Mouse (Mus musculus): ENCODE results near the gene Zfp462.

Zfp462 gene

GRCm38 (mm10) chr4:55033452-55033851, 88.6 kb downstream of the Zfp462 start:
- H3K9me3 ChIP-seq (ENCODE audit: low read length): no peaks in the 10 kb centered on the region
- H3K4me1 ChIP-seq (replicated peaks; ENCODE audit: low read depth, low read length): peaks cover 13% of the 10 kb centered on the region
- no peaks in the 10 kb centered on the region for H3K27me3 ChIP-seq (ENCODE audit: insufficient read depth, low read length)
- TF ChIP-seq CTCF (conservative IDR thresholded peaks at IDR 0.05; ENCODE audit: low read length) (no peak), NANOG (IDR thresholded peaks at IDR 0.05; ENCODE audit: borderline replicate concordance, low read length) (no peak), POU5F1 (IDR thresholded peaks at IDR 0.05; ENCODE audit: borderline replicate concordance, low read length) (no peak)
- H3K36me3 ChIP-seq (ENCODE audit: insufficient read depth, low read length): peaks cover 55% of the 10 kb centered on the region
- H3K4me3 ChIP-seq (replicated peaks; ENCODE audit: low read length): no peak overlapping the region

DNA sequence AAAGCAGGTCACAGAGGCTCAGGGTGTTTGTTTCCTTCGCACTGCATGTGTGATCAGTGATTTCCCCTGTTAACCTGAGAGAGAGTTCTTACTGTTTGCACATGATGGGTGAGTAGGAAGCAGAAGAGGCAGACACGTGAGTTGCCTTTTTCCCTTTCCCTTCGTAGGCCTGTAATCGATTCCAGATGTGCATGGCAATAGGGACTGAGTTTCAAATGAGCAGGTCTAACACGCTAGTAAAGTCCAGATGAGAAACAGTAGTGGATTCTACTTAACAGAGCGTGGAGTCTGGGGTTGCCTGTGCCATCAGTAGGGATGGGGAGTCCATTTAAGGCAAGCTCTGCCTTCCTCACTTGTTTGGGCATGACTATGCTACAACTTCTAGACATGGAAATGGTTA, 93.3 kb downstream of the Zfp462 start:
- peaks cover 51% of the 10 kb centered on the region for H3K4me1 ChIP-seq (replicated peaks; ENCODE audit: low read depth, low read length)
- H3K36me3 ChIP-seq (ENCODE audit: insufficient read depth, low read length): peaks cover 58% of the 10 kb centered on the region
- no peak for TF ChIP-seq CTCF (conservative IDR thresholded peaks at IDR 0.05; ENCODE audit: low read length)
- no peak for TF ChIP-seq POU5F1 (IDR thresholded peaks at IDR 0.05; ENCODE audit: borderline replicate concordance, low read length)
- TF ChIP-seq NANOG (IDR thresholded peaks at IDR 0.05; ENCODE audit: borderline replicate concordance, low read length): no peak
- H3K9me3 ChIP-seq (ENCODE audit: low read length): no peaks in the 10 kb centered on the region
- no peaks in the 10 kb centered on the region for H3K27me3 ChIP-seq (ENCODE audit: insufficient read depth, low read length)
- H3K4me3 ChIP-seq (replicated peaks; ENCODE audit: low read length): no peak overlapping the region

- Histone ChIP-seq H3K36me3 (ENCODE audit: insufficient read depth, low read length) (peaks cover 52% of the 10 kb centered on the region), H3K4me3 (replicated peaks; ENCODE audit: low read length) (no peak overlapping the region), H3K4me1 (replicated peaks; ENCODE audit: low read depth, low read length) (peaks cover 44% of the 10 kb centered on the region), H3K9me3 (ENCODE audit: low read length) (no peaks in the 10 kb centered on the region), H3K27me3 (ENCODE audit: insufficient read depth, low read length) (no peaks in the 10 kb centered on the region)
- TF ChIP-seq NANOG (IDR thresholded peaks at IDR 0.05; ENCODE audit: borderline replicate concordance, low read length) (peak; percentile 70), CTCF (conservative IDR thresholded peaks at IDR 0.05; ENCODE audit: low read length) (no peak), POU5F1 (IDR thresholded peaks at IDR 0.05; ENCODE audit: borderline replicate concordance, low read length) (no peak)
These were observed 95.6 kb downstream of the Zfp462 start for GRCm38 (mm10) chr4:55040258-55040964.

GRCm38 (mm10) chr4:55041106-55041730, 96.4 kb downstream of the Zfp462 start:
- Histone ChIP-seq H3K4me1 (replicated peaks; ENCODE audit: low read depth, low read length) (peaks cover 43% of the 10 kb centered on the region), H3K4me3 (replicated peaks; ENCODE audit: low read length) (no peak overlapping the region), H3K27me3 (ENCODE audit: insufficient read depth, low read length) (no peaks in the 10 kb centered on the region), H3K36me3 (ENCODE audit: insufficient read depth, low read length) (peaks cover 57% of the 10 kb centered on the region), H3K9me3 (ENCODE audit: low read length) (no peaks in the 10 kb centered on the region)
- TF ChIP-seq POU5F1 (IDR thresholded peaks at IDR 0.05; ENCODE audit: borderline replicate concordance, low read length): no peak
- TF ChIP-seq NANOG (IDR thresholded peaks at IDR 0.05; ENCODE audit: borderline replicate concordance, low read length): no peak

GRCm38 (mm10) chr4:55042573-55042972, 97.7 kb downstream of the Zfp462 start:
- Histone ChIP-seq H3K4me1 (replicated peaks; ENCODE audit: low read depth, low read length) (peaks cover 56% of the 10 kb centered on the region), H3K36me3 (ENCODE audit: insufficient read depth, low read length) (peaks cover 57% of the 10 kb centered on the region), H3K27me3 (ENCODE audit: insufficient read depth, low read length) (no peaks in the 10 kb centered on the region), H3K9me3 (ENCODE audit: low read length) (no peaks in the 10 kb centered on the region), H3K4me3 (replicated peaks; ENCODE audit: low read length) (no peak overlapping the region)
- TF ChIP-seq POU5F1 (IDR thresholded peaks at IDR 0.05; ENCODE audit: borderline replicate concordance, low read length) (no peak), NANOG (IDR thresholded peaks at IDR 0.05; ENCODE audit: borderline replicate concordance, low read length) (no peak), CTCF (conservative IDR thresholded peaks at IDR 0.05; ENCODE audit: low read length) (no peak)

DNA sequence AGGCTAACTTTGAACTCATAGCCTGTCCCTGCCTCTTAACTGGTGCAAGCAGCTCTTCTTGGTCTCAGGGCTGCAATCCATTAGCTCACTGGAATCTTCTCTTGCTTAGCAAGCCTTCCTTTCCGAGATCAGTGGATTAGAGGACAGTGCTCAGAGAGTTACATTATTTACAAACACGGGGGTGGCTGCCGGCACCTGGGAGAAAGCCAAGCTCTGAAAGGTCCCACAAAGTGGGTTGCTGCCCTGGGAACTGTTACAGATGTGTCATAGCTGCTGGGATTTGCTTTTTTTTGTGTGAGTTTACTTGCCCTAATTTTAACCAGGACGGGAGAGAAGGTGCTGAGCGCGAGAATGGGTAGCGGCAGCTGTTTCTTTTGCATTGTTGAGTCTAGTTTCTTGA, 102.4 kb downstream of the Zfp462 start:
- Histone ChIP-seq H3K27me3 (ENCODE audit: insufficient read depth, low read length) (no peaks in the 10 kb centered on the region), H3K4me1 (replicated peaks; ENCODE audit: low read depth, low read length) (peaks cover 63% of the 10 kb centered on the region), H3K4me3 (replicated peaks; ENCODE audit: low read length) (no peak overlapping the region), H3K9me3 (ENCODE audit: low read length) (no peaks in the 10 kb centered on the region), H3K36me3 (ENCODE audit: insufficient read depth, low read length) (peaks cover 47% of the 10 kb centered on the region)
- no peak for TF ChIP-seq POU5F1 (IDR thresholded peaks at IDR 0.05; ENCODE audit: borderline replicate concordance, low read length)
- TF ChIP-seq CTCF (conservative IDR thresholded peaks at IDR 0.05; ENCODE audit: low read length): no peak
- no peak for TF ChIP-seq NANOG (IDR thresholded peaks at IDR 0.05; ENCODE audit: borderline replicate concordance, low read length)

DNA sequence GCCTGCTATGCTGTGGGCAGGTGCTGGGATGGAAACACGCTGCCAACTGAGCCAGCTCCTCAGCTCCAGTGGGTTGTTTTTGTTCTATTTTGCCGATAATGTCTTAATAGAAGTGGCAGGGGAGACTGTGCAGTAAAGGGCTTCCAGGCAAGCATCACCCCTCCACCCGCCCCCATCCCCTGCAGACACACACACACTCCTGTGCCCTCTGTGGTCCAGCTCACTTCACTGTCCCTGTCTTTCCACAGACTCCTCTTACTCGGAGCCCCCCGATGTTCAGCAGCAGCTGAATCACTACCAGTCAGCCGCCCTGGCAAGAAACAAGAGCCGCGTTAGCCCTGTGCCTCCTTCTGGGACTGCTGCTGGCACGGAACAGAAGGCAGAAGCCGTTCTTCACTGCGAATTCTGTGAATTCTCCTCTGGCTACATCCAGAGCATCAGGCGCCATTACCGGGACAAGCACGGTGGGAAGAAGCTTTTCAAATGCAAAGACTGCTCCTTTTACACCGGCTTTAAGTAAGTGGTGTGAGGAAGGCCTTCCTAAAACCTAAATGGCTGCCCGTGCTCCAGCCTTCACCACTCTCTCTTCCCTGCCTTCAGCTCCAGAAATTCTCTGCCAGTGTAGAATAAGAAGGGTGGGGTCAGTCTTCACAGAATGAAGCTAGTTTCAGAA, 105.2 kb downstream of the Zfp462 start:
- peaks cover 61% of the 10 kb centered on the region for H3K36me3 ChIP-seq (ENCODE audit: insufficient read depth, low read length)
- H3K4me3 ChIP-seq (replicated peaks; ENCODE audit: low read length): peak overlapping the region; percentile 67
- no peak for TF ChIP-seq CTCF (conservative IDR thresholded peaks at IDR 0.05; ENCODE audit: low read length)
- 0 out of 2 replicates have a peak, but pooled peaks have one; percentile 5 for TF ChIP-seq NANOG (IDR thresholded peaks at IDR 0.05; ENCODE audit: borderline replicate concordance, low read length)
- peak; percentile 68; the same call in 1 of the 2 replicates for TF ChIP-seq POU5F1 (IDR thresholded peaks at IDR 0.05; ENCODE audit: borderline replicate concordance, low read length)
- H3K4me1 ChIP-seq (replicated peaks; ENCODE audit: low read depth, low read length): peaks cover 64% of the 10 kb centered on the region
- no peaks in the 10 kb centered on the region for H3K27me3 ChIP-seq (ENCODE audit: insufficient read depth, low read length)
- H3K9me3 ChIP-seq (ENCODE audit: low read length): no peaks in the 10 kb centered on the region

DNA sequence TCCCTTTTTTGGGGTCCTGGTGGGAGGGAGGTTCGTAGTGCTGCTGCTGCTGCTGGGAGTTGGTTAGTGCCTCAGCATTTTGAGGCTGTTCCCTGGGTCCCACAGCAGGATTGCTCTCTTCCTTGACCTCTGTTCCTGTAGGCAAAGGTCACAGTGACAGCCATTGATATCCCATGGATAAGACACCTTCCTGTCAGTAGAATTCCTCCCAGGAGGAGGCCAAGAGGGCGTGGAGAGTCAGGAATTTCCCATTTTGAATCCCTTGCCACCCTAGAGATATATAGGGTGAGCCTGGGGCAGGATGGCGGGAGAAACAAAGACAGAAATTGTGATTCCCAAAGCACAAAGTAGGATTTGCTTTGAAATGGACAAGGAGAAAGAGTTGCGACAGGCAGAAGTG, 106.5 kb downstream of the Zfp462 start:
- no peaks in the 10 kb centered on the region for H3K27me3 ChIP-seq (ENCODE audit: insufficient read depth, low read length)
- H3K4me1 ChIP-seq (replicated peaks; ENCODE audit: low read depth, low read length): peaks cover 62% of the 10 kb centered on the region
- no peak for TF ChIP-seq CTCF (conservative IDR thresholded peaks at IDR 0.05; ENCODE audit: low read length)
- no peak for TF ChIP-seq NANOG (IDR thresholded peaks at IDR 0.05; ENCODE audit: borderline replicate concordance, low read length)
- no peak for TF ChIP-seq POU5F1 (IDR thresholded peaks at IDR 0.05; ENCODE audit: borderline replicate concordance, low read length)

More for the DNA sequence above, 106.5 kb downstream of the Zfp462 start:
- H3K36me3 ChIP-seq (ENCODE audit: insufficient read depth, low read length): peaks cover 68% of the 10 kb centered on the region
- H3K4me3 ChIP-seq (replicated peaks; ENCODE audit: low read length): peak overlapping the region; percentile 48
- no peaks in the 10 kb centered on the region for H3K9me3 ChIP-seq (ENCODE audit: low read length)
